Mouse (Mus musculus) myocyte (in vitro differentiated cells): ENCODE results near the gene Cox6b2. TPM values are rescaled to one million over a fixed set of nuclear protein-coding genes. Genes with fewer than 3 reads are reported as not detected.

Experiments used
- H3K27me3 ChIP-seq: one replicate; pipeline ENCODE4 v1.6.1; 2011; ENCODE audit not compliant: control insufficient read depth, insufficient read depth, insufficient read length
- H3K36me3 ChIP-seq: one replicate; pipeline ENCODE4 v1.6.1; 2011; ENCODE audit not compliant: control insufficient read depth, insufficient read depth
- H3K4me2 ChIP-seq: one replicate; pipeline ENCODE4 v1.6.1; 2011; ENCODE audit warnings: low read depth, control low read depth
- H3K4me3 ChIP-seq: one replicate; pipeline ENCODE4 v1.5.1; 2011; ENCODE audit warnings: mild to moderate bottlenecking, control low read depth, moderate library complexity
- H3K79me2 ChIP-seq: one replicate; pipeline ENCODE4 v1.6.1; 2011; ENCODE audit not compliant: control insufficient read depth, insufficient read depth
- H3ac ChIP-seq: one replicate; pipeline ENCODE4 v1.6.1; 2011; ENCODE audit not compliant: control insufficient read depth, insufficient read length
- CEBPB ChIP-seq: IDR thresholded peaks from 2 replicates; pipeline ENCODE4 v1.6.1; 2011; ENCODE audit warnings: mild to moderate bottlenecking, moderate library complexity; ENCODE audit not compliant: poor library complexity, insufficient read depth, severe bottlenecking
- E2F4 ChIP-seq: IDR thresholded peaks from one replicate; pipeline ENCODE4 v1.6.1; 2011; ENCODE audit warnings: mild to moderate bottlenecking, control low read depth, moderate library complexity; ENCODE audit not compliant: insufficient read depth
- MAX ChIP-seq: IDR thresholded peaks from one replicate; pipeline ENCODE4 v1.6.1; 2011; ENCODE audit warnings: low read depth, mild to moderate bottlenecking, control low read depth
- MYOD1 ChIP-seq, 3 experiments: IDR thresholded peaks; one replicate each; pipeline ENCODE4 v1.6.1; 2011; ENCODE audit warnings: control low read depth in 2 of 3, low read depth in 2 of 3, mild to moderate bottlenecking in 2 of 3, moderate library complexity in 1 of 3; ENCODE audit not compliant: insufficient read length in 2 of 3, control insufficient read depth in 1 of 3
- MYOG ChIP-seq, 3 experiments: IDR thresholded peaks; one replicate each; pipeline ENCODE4 v1.6.1; 2011; ENCODE audit warnings: control low read depth in 2 of 3, low read depth in 2 of 3, mild to moderate bottlenecking in 2 of 3; ENCODE audit not compliant: insufficient read length in 2 of 3, control insufficient read depth in 1 of 3, insufficient read depth in 1 of 3
- POLR2A ChIP-seq: IDR thresholded peaks from one replicate; pipeline ENCODE4 v1.6.1; 2011; ENCODE audit warnings: low read depth, mild to moderate bottlenecking, control low read depth, moderate library complexity; ENCODE audit not compliant: insufficient read length
- POLR2AphosphoS2 ChIP-seq: IDR thresholded peaks from one replicate; pipeline ENCODE4 v1.6.1; 2011; ENCODE audit warnings: low read depth, control low read depth; ENCODE audit not compliant: insufficient read length
- REST ChIP-seq: IDR thresholded peaks from one replicate; pipeline ENCODE4 v1.6.1; 2011; ENCODE audit warnings: mild to moderate bottlenecking, control low read depth, moderate library complexity; ENCODE audit not compliant: insufficient read depth, insufficient read length
- SRF ChIP-seq: IDR thresholded peaks from one replicate; pipeline ENCODE4 v1.6.1; 2011; ENCODE audit warnings: low read depth; ENCODE audit not compliant: control insufficient read depth, insufficient read length
- TCF12 ChIP-seq: IDR thresholded peaks from one replicate; pipeline ENCODE4 v1.6.1; 2011; ENCODE audit warnings: mild to moderate bottlenecking, control low read depth; ENCODE audit not compliant: poor library complexity, insufficient read depth, severe bottlenecking
- TCF3 ChIP-seq: IDR thresholded peaks from one replicate; pipeline ENCODE4 v1.6.1; 2011; ENCODE audit warnings: low read depth, control low read depth; ENCODE audit not compliant: insufficient read length
- USF1 ChIP-seq: IDR thresholded peaks from one replicate; pipeline ENCODE4 v1.6.1; 2011; ENCODE audit warnings: low read depth, mild to moderate bottlenecking, control low read depth, moderate library complexity
- polyA plus RNA-seq: library from polyadenylated mRNA; unstranded; fragments of >200 nt; fragmentation: generic; extraction: Trizol; gene quantifications from one replicate; pipeline ENCODE4 v1.2.1, GENCODE M21; 2012; ENCODE audit warnings: missing spikeins

Cox6b2 gene
- polyA plus RNA-seq, 1 experiment, result 0.19 TPM

- TF ChIP-seq SRF (no peak), MYOD1 (IDR thresholded peaks at IDR 0.05; ENCODE audit: control insufficient read depth in 1 of 3, insufficient read length in 2 of 3, low read depth in 2 of 3) (no peak), TCF12 (no peak), MAX (no peak), TCF3 (no peak), POLR2AphosphoS2 (no peak), E2F4 (no peak), REST (no peak), POLR2A (no peak), MYOG (IDR thresholded peaks at IDR 0.05; ENCODE audit: control insufficient read depth in 1 of 3, insufficient read depth in 1 of 3, insufficient read length in 2 of 3, low read depth in 2 of 3) (no peak), CEBPB (no peak)
- no peaks in the 10 kb centered on the region for H3K79me2 ChIP-seq
- H3K27me3 ChIP-seq, result no peaks in the 10 kb centered on the region
- no peak overlapping the region for H3ac ChIP-seq
- no peaks in the 10 kb centered on the region for H3K36me3 ChIP-seq
- no peak overlapping the region for H3K4me2 ChIP-seq
- H3K4me3 ChIP-seq, result no peak overlapping the region
These were observed 6.8 kb upstream of the Cox6b2 start for GRCm38 (mm10) chr7:4759670-4760069.

GRCm38 (mm10) chr7:4751971-4752820, 698 bp downstream of the Cox6b2 start:
- H3K36me3 ChIP-seq, result no peaks in the 10 kb centered on the region
- H3K27me3 ChIP-seq, result no peaks in the 10 kb centered on the region
- H3K79me2 ChIP-seq, result no peaks in the 10 kb centered on the region
- no peak overlapping the region for H3K4me3 ChIP-seq
- H3K4me2 ChIP-seq, result no peak overlapping the region
- no peak overlapping the region for H3ac ChIP-seq
- no peak for TF ChIP-seq SRF
- no peak for TF ChIP-seq TCF3
- TF ChIP-seq MYOD1 (IDR thresholded peaks at IDR 0.05; ENCODE audit: control insufficient read depth in 1 of 3, insufficient read length in 2 of 3, low read depth in 2 of 3), result no peak
- no peak for TF ChIP-seq MYOG (IDR thresholded peaks at IDR 0.05; ENCODE audit: control insufficient read depth in 1 of 3, insufficient read depth in 1 of 3, insufficient read length in 2 of 3, low read depth in 2 of 3)
- no peak for TF ChIP-seq CEBPB
- no peak for TF ChIP-seq REST
- TF ChIP-seq USF1, result no peak
- no peak for TF ChIP-seq E2F4
- no peak for TF ChIP-seq POLR2A
- no peak for TF ChIP-seq TCF12
- no peak for TF ChIP-seq MAX

- Histone ChIP-seq H3K4me3 (no peak overlapping the region), H3K79me2 (no peaks in the 10 kb centered on the region), H3K4me2 (no peak overlapping the region), H3K36me3 (no peaks in the 10 kb centered on the region), H3ac (no peak overlapping the region), H3K27me3 (no peaks in the 10 kb centered on the region)
- TF ChIP-seq MYOD1 (IDR thresholded peaks at IDR 0.05; ENCODE audit: control insufficient read depth in 1 of 3, insufficient read length in 2 of 3, low read depth in 2 of 3) (no peak), MAX (no peak), REST (no peak), USF1 (no peak), E2F4 (no peak), POLR2A (no peak), TCF12 (no peak), MYOG (IDR thresholded peaks at IDR 0.05; ENCODE audit: control insufficient read depth in 1 of 3, insufficient read depth in 1 of 3, insufficient read length in 2 of 3, low read depth in 2 of 3) (no peak), SRF (no peak), POLR2AphosphoS2 (no peak), CEBPB (no peak), TCF3 (no peak)
These were observed 3.7 kb downstream of the Cox6b2 start for GRCm38 (mm10) chr7:4749169-4749568.

- no peak overlapping the region for H3K4me3 ChIP-seq
- no peaks in the 10 kb centered on the region for H3K27me3 ChIP-seq
- no peak overlapping the region for H3ac ChIP-seq
- H3K36me3 ChIP-seq, result no peaks in the 10 kb centered on the region
- TF ChIP-seq MYOD1 (IDR thresholded peaks at IDR 0.05; ENCODE audit: control insufficient read depth in 1 of 3, insufficient read length in 2 of 3, low read depth in 2 of 3) (no peak), POLR2AphosphoS2 (no peak), SRF (no peak), TCF3 (no peak), USF1 (no peak), E2F4 (no peak), POLR2A (no peak), CEBPB (no peak), MAX (no peak), REST (no peak), MYOG (IDR thresholded peaks at IDR 0.05; ENCODE audit: control insufficient read depth in 1 of 3, insufficient read depth in 1 of 3, insufficient read length in 2 of 3, low read depth in 2 of 3) (no peak), TCF12 (no peak)
- H3K79me2 ChIP-seq, result no peaks in the 10 kb centered on the region
- no peak overlapping the region for H3K4me2 ChIP-seq
These were observed 4.6 kb downstream of the Cox6b2 start for GRCm38 (mm10) chr7:4748321-4748720.
